Mouse (Mus musculus) midbrain, embryonic 14.5 days (tissue): ENCODE data around the gene Atp2c2. TPM values are rescaled to one million over a fixed set of nuclear protein-coding genes. Genes with fewer than 3 reads are reported as not detected.

Experiments
- ATAC-seq: fragments of 200-750 bp; cut with Nextera tagmentation; 2 replicates; pipeline ENCODE4 v1.8.0; 2017; ENCODE audit warnings: moderate number of reproducible peaks, moderate library complexity; ENCODE audit not compliant: low FRiP score, low TSS enrichment
- DNase-seq: peaks from one replicate; pipeline ENCODE4 v3.0.0-alpha.2; 2015
- H3K27ac ChIP-seq: fragments of 300-500 bp; sonication (generic); replicated peaks from 2 replicates; pipeline ENCODE4 v1.5.1; 2014; ENCODE audit warnings: mild to moderate bottlenecking, low read depth, low read length, moderate library complexity
- H3K27me3 ChIP-seq: fragments of 300-500 bp; sonication (generic); 2 replicates; pipeline ENCODE4 v1.6.1; 2014; ENCODE audit warnings: low read length, control low read depth, mixed read lengths; ENCODE audit not compliant: control insufficient read depth, insufficient read depth
- H3K36me3 ChIP-seq: fragments of 300-500 bp; sonication (generic); 2 replicates; pipeline ENCODE4 v1.6.1; 2014; ENCODE audit warnings: low read length, control low read depth; ENCODE audit not compliant: control insufficient read depth, insufficient read depth
- H3K4me1 ChIP-seq: fragments of 300-500 bp; sonication (generic); 2 replicates; pipeline ENCODE4 v1.6.1; 2014; ENCODE audit warnings: mild to moderate bottlenecking, antibody characterized with exemption, low read length, control low read depth; ENCODE audit not compliant: control insufficient read depth, insufficient read depth
- H3K4me2 ChIP-seq: fragments of 300-500 bp; sonication (generic); 2 replicates; pipeline ENCODE4 v1.6.1; 2014; ENCODE audit warnings: mild to moderate bottlenecking, low read length, moderate library complexity
- H3K4me3 ChIP-seq: fragments of 300-500 bp; sonication (generic); replicated peaks from 2 replicates; pipeline ENCODE4 v1.5.1; 2014; ENCODE audit warnings: low read depth, low read length
- H3K9ac ChIP-seq: fragments of 300-500 bp; sonication (generic); replicated peaks from 2 replicates; pipeline ENCODE4 v1.6.1; 2014; ENCODE audit warnings: mild to moderate bottlenecking, low read length, moderate library complexity
- H3K9me3 ChIP-seq: fragments of 300-500 bp; sonication (generic); 2 replicates; pipeline ENCODE4 v1.6.1; 2016; ENCODE audit warnings: low read length, control low read depth, mixed read lengths; ENCODE audit not compliant: control insufficient read depth
- WGBS: fragments of 180-500 bp; shearing (Covaris S2); extraction: QIAGEN DNeasy Blood & Tissue Kit; methylation state at CpG from one replicate; pipeline ENCODE4 v1.1.7; 2014; 5-methylcytosine and 5-hydroxymethylcytosine counted together
- polyA plus RNA-seq: library from polyadenylated mRNA; unstranded; fragments of >200 nt; fragmentation: Nextera tagmentation; extraction: Ambion mirVana; gene quantifications from 2 replicates; pipeline ENCODE4 v1.2.1, GENCODE M21; 2014

Atp2c2 gene
- polyA plus RNA-seq, 1 experiment from 2014 or later: 0.08 TPM

GRCm38 (mm10) chr8:119709703-119710093, 9.9 kb downstream of the Atp2c2 start:
- ATAC-seq: no peak
- H3K9ac ChIP-seq: no peak overlapping the region
- 77% methylated on average over 11 of the region's 11 CpGs for WGBS

DNA sequence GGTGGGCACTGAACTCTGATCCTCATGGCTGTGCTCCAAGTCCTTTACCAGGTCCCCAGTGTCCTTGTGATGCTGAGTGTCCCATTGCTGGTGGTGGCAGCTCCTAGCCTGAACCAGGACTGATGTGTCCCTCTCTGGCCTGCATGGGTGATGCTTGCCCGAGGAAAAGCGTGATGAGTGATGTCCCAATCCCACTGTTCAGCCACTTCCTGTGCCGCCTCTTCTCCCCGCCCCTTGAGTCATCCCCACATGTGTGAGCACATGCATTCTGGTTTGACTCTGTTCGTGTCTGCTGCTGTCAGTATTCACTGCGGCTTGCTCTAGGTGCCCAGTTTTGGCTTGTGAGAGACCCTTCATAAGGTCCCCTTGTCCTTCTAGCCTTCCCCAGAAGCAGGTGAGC, 12.4 kb downstream of the Atp2c2 start:
- Histone ChIP-seq H3K4me1 (peaks cover 3% of the 10 kb centered on the region; the same call in 1 of the 2 replicates), H3K9me3 (no peaks in the 10 kb centered on the region), H3K36me3 (no peaks in the 10 kb centered on the region), H3K27me3 (no peaks in the 10 kb centered on the region), H3K27ac (no peak overlapping the region), H3K9ac (no peak overlapping the region), H3K4me2 (no peak overlapping the region), H3K4me3 (no peak overlapping the region)
- ATAC-seq (no peak), DNase-seq (no peak)
- WGBS: 86% methylated on average over 6 of the region's 6 CpGs

More at GRCm38 (mm10) chr8:119709703-119710093, 9.9 kb downstream of the Atp2c2 start:
- no peaks in the 10 kb centered on the region for H3K36me3 ChIP-seq
- no peak for DNase-seq
- H3K27ac ChIP-seq: no peak overlapping the region
- H3K4me3 ChIP-seq: no peak overlapping the region
- H3K9me3 ChIP-seq: no peaks in the 10 kb centered on the region
- H3K4me1 ChIP-seq: peaks cover 3% of the 10 kb centered on the region; the same call in 1 of the 2 replicates
- no peaks in the 10 kb centered on the region for H3K27me3 ChIP-seq
- no peak overlapping the region for H3K4me2 ChIP-seq

DNA sequence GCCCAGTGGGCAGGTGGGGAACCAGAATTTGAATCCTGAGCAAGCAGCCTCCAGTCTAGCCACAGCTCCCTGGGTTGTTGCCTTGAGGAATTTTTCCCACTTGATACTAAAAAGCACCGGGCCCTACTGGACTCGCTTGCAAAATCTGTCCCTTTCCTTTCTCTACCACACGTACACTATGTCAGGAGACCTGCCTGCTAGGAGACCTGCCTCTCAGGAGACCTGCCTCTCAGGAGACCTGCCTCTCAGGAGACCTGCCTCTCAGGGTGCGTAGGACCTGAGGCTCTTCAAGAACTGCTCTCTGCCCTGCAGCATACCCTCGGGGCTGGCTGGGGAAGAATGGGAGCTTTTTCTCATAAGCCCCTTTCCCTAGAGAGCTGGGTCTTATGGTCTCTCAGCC, 13.6 kb downstream of the Atp2c2 start:
- no peak overlapping the region for H3K27ac ChIP-seq
- H3K4me2 ChIP-seq: no peak overlapping the region
- no peak overlapping the region for H3K9ac ChIP-seq
- H3K4me3 ChIP-seq: no peak overlapping the region
- no peaks in the 10 kb centered on the region for H3K27me3 ChIP-seq
- H3K9me3 ChIP-seq: no peaks in the 10 kb centered on the region
- no peaks in the 10 kb centered on the region for H3K36me3 ChIP-seq
- 77% methylated on average over 5 of the region's 5 CpGs for WGBS
- H3K4me1 ChIP-seq: peaks cover 3% of the 10 kb centered on the region; the same call in 1 of the 2 replicates
- DNase-seq: peak; percentile 19
- no peak for ATAC-seq

GRCm38 (mm10) chr8:119715221-119715620, 15.4 kb downstream of the Atp2c2 start:
- Histone ChIP-seq H3K4me1 (no peaks in the 10 kb centered on the region), H3K9me3 (no peaks in the 10 kb centered on the region), H3K27ac (no peak overlapping the region), H3K9ac (no peak overlapping the region), H3K4me3 (no peak overlapping the region), H3K36me3 (no peaks in the 10 kb centered on the region), H3K4me2 (no peak overlapping the region), H3K27me3 (no peaks in the 10 kb centered on the region)
- ATAC-seq (no peak), DNase-seq (no peak)
- 77% methylated on average over 12 of the region's 12 CpGs for WGBS

DNA sequence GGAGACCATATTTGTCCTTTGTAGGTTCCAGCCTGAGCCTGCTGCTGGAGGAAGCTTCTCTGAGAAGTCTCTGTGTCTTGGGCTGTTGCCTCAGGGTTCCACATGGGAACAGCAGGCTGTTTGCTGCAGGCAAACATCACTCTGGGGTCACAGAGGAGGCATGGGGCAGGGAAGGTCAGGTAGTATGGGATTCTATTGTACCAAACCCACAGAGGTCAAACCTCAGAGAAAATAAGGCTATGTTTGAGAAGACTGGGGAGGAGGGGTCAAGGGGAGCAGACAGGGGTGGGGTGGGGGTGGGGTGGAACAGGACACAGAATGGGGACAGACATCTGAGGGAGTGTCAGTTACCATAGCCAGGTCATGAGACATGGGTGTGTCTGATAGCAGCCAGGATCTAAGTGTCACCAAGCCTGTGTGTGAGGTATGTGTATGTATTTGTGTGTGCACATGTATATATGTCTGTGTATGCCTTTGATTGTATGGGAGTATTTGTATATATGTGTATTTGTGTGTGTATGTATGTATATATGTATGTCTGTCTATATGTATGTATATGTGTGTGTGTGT, 17.0 kb downstream of the Atp2c2 start:
- no peak for ATAC-seq
- Histone ChIP-seq H3K4me2 (no peak overlapping the region), H3K9ac (no peak overlapping the region), H3K27me3 (no peaks in the 10 kb centered on the region), H3K4me3 (no peak overlapping the region), H3K27ac (no peak overlapping the region), H3K9me3 (no peaks in the 10 kb centered on the region), H3K4me1 (no peaks in the 10 kb centered on the region), H3K36me3 (no peaks in the 10 kb centered on the region)
- DNase-seq: no peak

GRCm38 (mm10) chr8:119717765-119718164, 18.0 kb downstream of the Atp2c2 start:
- ATAC-seq (no peak), DNase-seq (peak; percentile 41)
- no peaks in the 10 kb centered on the region for H3K9me3 ChIP-seq
- no peak overlapping the region for H3K4me2 ChIP-seq
- no peaks in the 10 kb centered on the region for H3K27me3 ChIP-seq
- no peaks in the 10 kb centered on the region for H3K36me3 ChIP-seq
- WGBS: 62% methylated on average over 9 of the region's 9 CpGs
- H3K27ac ChIP-seq: no peak overlapping the region
- H3K4me3 ChIP-seq: no peak overlapping the region
- H3K9ac ChIP-seq: no peak overlapping the region
- H3K4me1 ChIP-seq: no peaks in the 10 kb centered on the region

DNA sequence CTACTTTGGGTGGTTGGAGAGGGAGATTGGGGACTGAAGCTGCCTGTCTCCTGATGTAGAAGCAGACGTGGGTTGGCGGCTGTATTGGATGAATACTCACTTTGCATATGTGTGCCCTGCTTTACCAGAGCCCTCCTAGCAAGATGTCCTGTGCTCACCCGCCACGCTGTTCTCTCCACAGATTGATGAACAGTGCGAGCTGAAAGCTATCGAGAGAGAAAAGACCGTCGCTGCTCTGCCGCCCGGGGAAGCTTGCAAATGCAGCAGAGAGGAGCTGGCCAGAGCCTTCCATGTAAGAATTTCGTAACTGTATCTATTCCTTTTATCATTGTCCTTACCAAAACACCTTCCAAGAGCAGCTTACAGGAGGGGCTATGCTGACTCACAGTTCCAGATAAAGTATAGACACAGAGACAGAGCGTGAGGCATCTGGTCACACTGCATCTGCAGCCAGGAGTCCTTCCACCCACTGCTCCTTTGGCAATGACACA, 19.2 kb downstream of the Atp2c2 start:
- no peak overlapping the region for H3K4me3 ChIP-seq
- H3K4me2 ChIP-seq: no peak overlapping the region
- H3K4me1 ChIP-seq: no peaks in the 10 kb centered on the region
- no peak overlapping the region for H3K27ac ChIP-seq
- WGBS: 58% methylated on average over 12 of the region's 12 CpGs
- ATAC-seq (no peak), DNase-seq (peak; percentile 17)
- H3K27me3 ChIP-seq: no peaks in the 10 kb centered on the region
- no peaks in the 10 kb centered on the region for H3K36me3 ChIP-seq
- H3K9ac ChIP-seq: no peak overlapping the region
- H3K9me3 ChIP-seq: no peaks in the 10 kb centered on the region

DNA sequence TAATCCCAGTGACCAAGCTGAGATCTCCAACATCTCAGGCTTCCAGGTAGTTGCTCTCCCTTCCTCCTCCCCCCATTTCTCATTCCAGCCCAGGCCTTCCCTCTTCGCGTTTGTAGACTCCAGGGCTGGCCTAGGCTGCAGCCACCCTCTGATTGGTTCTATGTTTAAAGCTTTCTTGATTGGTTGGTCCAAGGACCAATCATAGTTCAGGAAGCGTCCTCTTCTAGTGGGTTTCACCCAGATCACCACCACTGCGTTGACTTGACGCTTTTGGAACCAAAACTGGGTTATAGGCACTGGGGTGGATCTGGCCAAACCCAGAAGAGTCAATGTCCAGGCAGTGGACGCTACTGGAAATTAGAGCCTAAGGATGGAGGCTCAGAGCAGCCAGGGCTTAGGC, 22.5 kb downstream of the Atp2c2 start:
- WGBS: 49% methylated on average over 6 of the region's 6 CpGs
- Histone ChIP-seq H3K9me3 (no peaks in the 10 kb centered on the region), H3K27ac (no peak overlapping the region), H3K4me3 (no peak overlapping the region), H3K4me1 (no peaks in the 10 kb centered on the region), H3K9ac (no peak overlapping the region), H3K4me2 (no peak overlapping the region), H3K27me3 (no peaks in the 10 kb centered on the region), H3K36me3 (no peaks in the 10 kb centered on the region)
- ATAC-seq: no peak
- DNase-seq: no peak

DNA sequence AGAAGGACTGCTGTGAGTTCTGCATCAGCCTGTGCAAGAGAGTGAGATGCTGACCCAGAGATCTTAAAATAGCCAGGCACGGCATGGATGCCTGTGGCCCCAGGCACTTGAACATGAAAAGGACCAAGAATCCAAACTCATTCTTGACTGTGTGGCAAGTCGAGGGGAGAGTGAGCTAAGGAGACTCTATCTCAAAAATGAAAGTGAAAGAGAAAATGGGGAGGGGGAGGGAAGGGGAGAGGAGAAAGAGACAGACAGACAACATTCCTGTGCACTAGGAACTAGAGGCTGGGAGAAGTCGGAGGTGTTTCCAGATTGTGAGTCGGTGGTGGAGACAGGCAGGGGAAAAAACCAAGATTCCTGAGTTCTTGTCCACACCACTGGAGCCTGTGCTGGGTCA, 23.9 kb downstream of the Atp2c2 start:
- DNase-seq: no peak
- no peaks in the 10 kb centered on the region for H3K36me3 ChIP-seq
- no peak for ATAC-seq
- H3K9ac ChIP-seq: no peak overlapping the region
- H3K9me3 ChIP-seq: no peaks in the 10 kb centered on the region
- H3K27ac ChIP-seq: no peak overlapping the region
- WGBS: 68% methylated on average over 4 of the region's 4 CpGs
- H3K4me1 ChIP-seq: no peaks in the 10 kb centered on the region
- H3K4me3 ChIP-seq: no peak overlapping the region
- H3K4me2 ChIP-seq: no peak overlapping the region
- H3K27me3 ChIP-seq: no peaks in the 10 kb centered on the region
